Comparison of ENCODE assay signal across 8 mouse cellular contexts in genomic region chr15:80233733-80234509, GRCm38 (mm10). TPM values are rescaled to one million over a fixed set of nuclear protein-coding genes. Genes with fewer than 3 reads are reported as not detected.
DNase-seq lines count a peak whose midpoint lies in the region; ATAC-seq lines count a peak whose summit lies in the region.

Gene Mief1 (plus strand): TSS chr15:80234018.

- peak within 1 kb of the TSS; percentile 88 for H3K9ac ChIP-seq in hindbrain, embryonic 12.5 days

- H3K9me3 ChIP-seq in hindbrain, embryonic 12.5 days (replicated peaks) = no peaks in the 10 kb centered on the region

- H3K4me3 ChIP-seq in hindbrain, embryonic 12.5 days = peak within 1 kb of the TSS; percentile 89

- H3K27ac ChIP-seq in hindbrain, embryonic 12.5 days = peak within 1 kb of the TSS; percentile 76

- H3K36me3 ChIP-seq in hindbrain, embryonic 12.5 days = peaks cover 31% of the 10 kb centered on the region

- H3K27me3 ChIP-seq in hindbrain, embryonic 12.5 days = no peaks in the 10 kb centered on the region

- ATAC-seq in hindbrain, embryonic 12.5 days (ENCODE audit: low FRiP score) = peak; percentile 98

- peak; percentile 99 for DNase-seq in Muller cell, postnatal 12 days (ENCODE audit: inconsistent ontology term)
- DNase-seq in cerebellum, adult 9-11 months = peak; percentile 98
- peak; percentile 94 for DNase-seq in frontal cortex, postnatal 10 days (ENCODE audit: low spot score in 2 of 2)
- DNase-seq in layer of hippocampus, postnatal 14 days (ENCODE audit: low spot score in 2 of 2) = peak; percentile 92 to 96
- DNase-seq in lung, postnatal 14 days = peak; percentile 99
- peak; percentile 95 for DNase-seq in retina, adult 2 months (ENCODE audit: low read depth, low spot score)
- DNase-seq in thymus, postnatal 36 days = peak; percentile 99

- H3K4me2 ChIP-seq in hindbrain, embryonic 12.5 days (replicated peaks) = peak within 1 kb of the TSS; percentile 92

- WGBS in hindbrain, embryonic 12.5 days = under 1% methylated on average over 67 of the region's 67 CpGs

- H3K4me1 ChIP-seq in hindbrain, embryonic 12.5 days = peaks cover 10% of the 10 kb centered on the region

RNA-seq across cellular contexts. Expression of gene Mief1, which starts in this region (rescaled TPM):
- polyA plus RNA-seq in hindbrain, embryonic 12.5 days (2016; fragmentation: Nextera tagmentation; extraction: Ambion mirVana) = 41.3 and 43.8 TPM in 2 replicates
- total RNA-seq in layer of hippocampus, postnatal 14 days (2021) = 10 to 100 TPM; 35.4 to 36.2 TPM

Comparison
In these comparisons a context has a peak if more than half of its experiments do, and no peak if none do; other contexts are left out.
1. Peak in every context shown above with its lines: DNase-seq, ATAC-seq, H3K4me3 ChIP-seq and H3K27ac ChIP-seq.